Mouse (Mus musculus) stomach, postnatal 0 days (tissue): Measurements from ENCODE around the gene Vrk1.

Experiments
- CTCF ChIP-seq: IDR thresholded peaks from 2 replicates; pipeline ENCODE4 v1.5.1; 2016; ENCODE audit warnings: antibody characterized with exemption, low read depth, mild to moderate bottlenecking, moderate library complexity
- EP300 ChIP-seq: optimal IDR thresholded peaks from 2 replicates; pipeline ENCODE3; 2016; ENCODE audit warnings: antibody characterized with exemption

DNA sequence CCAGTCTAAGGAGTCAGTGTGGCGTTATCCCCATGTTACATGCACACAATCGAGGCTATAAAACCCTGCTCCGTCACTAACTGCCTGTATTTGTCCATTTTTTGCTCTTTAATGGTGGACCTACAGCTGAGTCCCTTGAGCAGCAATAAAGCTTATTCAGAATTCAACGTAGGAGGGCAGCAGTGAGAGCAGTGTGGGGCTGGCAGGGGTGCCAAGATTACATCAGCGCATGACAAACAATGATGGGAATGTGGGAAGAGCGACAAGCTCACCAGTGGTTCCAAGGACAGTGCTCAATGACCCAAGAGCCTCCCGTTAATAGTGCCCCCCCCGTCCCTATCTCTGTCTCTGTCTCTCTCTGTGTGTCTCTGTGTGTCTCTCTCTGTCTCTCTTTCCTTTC lies 8.3 kb upstream of the Vrk1 start:
- peak; percentile 22 for TF ChIP-seq CTCF
- no peak for TF ChIP-seq EP300
